Mouse (Mus musculus) ES-E14 (cell line): ENCODE measurements around the gene Arhgap20. TPM values are rescaled to one million over a fixed set of nuclear protein-coding genes. Genes with fewer than 3 reads are reported as not detected.

ENCODE experiments used
- DNase-seq: peaks from one replicate; pipeline ENCODE4 v3.0.0-alpha.2; 2013; ENCODE audit warnings: low read depth, low spot score
- H3K27ac ChIP-seq: 2 replicates; pipeline ENCODE4 v1.5.1; 2012; ENCODE audit warnings: low read depth, mild to moderate bottlenecking, low read length, moderate library complexity, mixed read lengths; ENCODE audit not compliant: poor library complexity, insufficient read depth, severe bottlenecking
- H3K36me3 ChIP-seq: 2 replicates; pipeline ENCODE4 v1.6.1; 2012; ENCODE audit warnings: mild to moderate bottlenecking, low read length, moderate library complexity, mixed read lengths; ENCODE audit not compliant: control insufficient read depth, poor library complexity, insufficient read depth, severe bottlenecking
- H3K4me1 ChIP-seq, 2 experiments: fragments of 150-350 bp in 1 of 2; sonication (generic) in 1 of 2; 2 replicates each; pipeline ENCODE4 v1.6.1; 2012; ENCODE audit warnings: low read length in 2 of 2, mild to moderate bottlenecking in 1 of 2, mixed read lengths in 1 of 2; ENCODE audit not compliant: control insufficient read depth in 2 of 2, insufficient read depth in 2 of 2, poor library complexity in 1 of 2
- H3K4me3 ChIP-seq, 2 experiments: fragments of 150-350 bp in 1 of 2; sonication (generic) in 1 of 2; 2 replicates each; pipeline ENCODE4 v1.5.1; 2012; ENCODE audit warnings: low read length in 2 of 2, low read depth in 1 of 2, mild to moderate bottlenecking in 1 of 2, mixed read lengths in 1 of 2; ENCODE audit not compliant: insufficient read depth in 1 of 2, poor library complexity in 1 of 2, severe bottlenecking in 1 of 2
- H3K9ac ChIP-seq: 2 replicates; pipeline ENCODE4 v1.6.1; 2012; ENCODE audit warnings: low read depth, mild to moderate bottlenecking, low read length, mixed read lengths; ENCODE audit not compliant: poor library complexity, insufficient read depth, severe bottlenecking
- H3K9me3 ChIP-seq: fragments of 150-350 bp; sonication (generic); 2 replicates; pipeline ENCODE4 v1.6.1; 2012; ENCODE audit warnings: low read depth, mild to moderate bottlenecking, low read length; ENCODE audit not compliant: control insufficient read depth, insufficient read depth
- CHD2 ChIP-seq: IDR thresholded peaks from 2 replicates; pipeline ENCODE4 v1.6.1; 2014; ENCODE audit warnings: mild to moderate bottlenecking, low read depth, low read length, inconsistent platforms
- HCFC1 ChIP-seq: IDR thresholded peaks from 2 replicates; pipeline ENCODE4 v1.6.1; 2012; ENCODE audit warnings: low read length, inconsistent platforms, borderline replicate concordance; ENCODE audit not compliant: insufficient read depth
- MAFK ChIP-seq: IDR thresholded peaks from 2 replicates; pipeline ENCODE4 v1.6.1; 2014; ENCODE audit warnings: mild to moderate bottlenecking, low read depth, low read length, inconsistent platforms; ENCODE audit not compliant: insufficient read depth
- ZC3H11A ChIP-seq: IDR thresholded peaks from 2 replicates; pipeline ENCODE4 v1.6.1; 2012; ENCODE audit warnings: low read depth, mild to moderate bottlenecking, inconsistent platforms, low read length, borderline replicate concordance
- ZNF384 ChIP-seq: IDR thresholded peaks from 2 replicates; pipeline ENCODE4 v1.6.1; 2012; ENCODE audit warnings: low read depth, low read length, inconsistent platforms
- in situ Hi-C, 2 experiments: fragments of 600-800 bp; cut with MboI; formaldehyde crosslinking; loops; one replicate each; pipeline ENCODE4 v1.15.1; 2025; ENCODE audit warnings: low sequenced_read_pairs in 2 of 2, inconsistent platforms in 1 of 2; ENCODE audit not compliant: unreplicated experiment in 2 of 2
- total RNA-seq: library from RNA; depleted of rRNA; stranded (reverse); fragments of 300-350 nt; gene quantifications from 2 replicates; pipeline ENCODE4 v1.2.3, GENCODE M21; 2012

The Arhgap20 gene
- total RNA-seq, 1 experiment, result 0.31 TPM

DNA sequence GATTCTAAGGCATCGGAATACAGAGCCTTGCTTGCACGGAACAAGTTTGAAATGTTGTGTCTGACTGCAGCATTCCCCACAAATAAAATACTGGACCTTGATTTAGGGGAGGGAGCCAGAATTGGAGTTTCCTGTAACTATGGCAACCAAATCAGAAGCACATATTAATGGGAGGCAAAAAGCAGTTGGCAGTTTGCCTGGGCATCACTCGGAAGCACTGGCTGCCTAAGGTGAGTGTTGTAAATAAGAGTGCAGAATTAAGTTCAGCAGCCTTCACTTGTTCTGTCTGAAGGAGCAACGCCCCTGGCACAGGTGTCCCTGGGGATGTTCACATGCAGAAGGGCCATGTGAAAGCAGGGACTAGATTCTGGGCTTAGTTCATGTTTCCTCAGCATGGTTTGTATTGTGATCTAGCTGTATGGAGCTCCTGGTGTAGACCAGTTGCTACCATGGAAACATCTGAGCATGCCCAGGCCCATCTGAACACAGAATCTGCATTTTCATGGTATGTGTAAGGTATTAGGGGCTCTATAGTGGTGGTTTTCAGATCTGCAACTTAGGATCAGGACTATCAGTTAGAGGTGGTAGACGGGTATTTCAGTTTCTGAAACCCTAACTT is 28.3 kb upstream of the Arhgap20 start:
- no peak for TF ChIP-seq ZNF384
- TF ChIP-seq MAFK, result no peak
- no peak for TF ChIP-seq CHD2
- TF ChIP-seq ZC3H11A, result no peak
- TF ChIP-seq HCFC1, result no peak
- DNase-seq, result no peak
- in situ Hi-C loops, result no loop called here

DNA sequence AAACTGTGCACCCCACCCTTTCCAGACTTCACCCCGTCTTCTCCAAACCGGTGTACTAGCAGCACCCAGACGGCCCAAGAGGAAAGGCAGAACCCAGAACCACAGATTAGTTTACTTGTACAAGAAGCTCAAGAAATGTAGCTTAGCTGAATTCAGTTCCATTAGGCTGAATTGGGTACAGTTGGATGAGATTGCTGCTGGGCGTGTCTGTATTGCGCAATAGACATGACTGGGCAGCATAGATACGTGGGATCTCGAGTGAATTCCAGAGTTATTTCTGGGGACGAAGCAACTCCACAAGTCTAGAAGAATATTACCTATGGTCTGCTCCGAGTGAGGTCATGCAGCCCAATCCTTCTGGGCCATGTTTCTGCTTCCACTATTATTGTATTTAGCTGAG is 26.8 kb upstream of the Arhgap20 start:
- Histone ChIP-seq H3K9ac (no peak overlapping the region), H3K4me3 (no peak overlapping the region), H3K36me3 (no peaks in the 10 kb centered on the region), H3K9me3 (no peaks in the 10 kb centered on the region), H3K4me1 (no peaks in the 10 kb centered on the region), H3K27ac (no peak overlapping the region)
- TF ChIP-seq ZNF384 (no peak), CHD2 (no peak), MAFK (no peak), ZC3H11A (no peak), HCFC1 (no peak)
- DNase-seq, result no peak
- in situ Hi-C loops, result no loop called here

More for the DNA sequence above, 28.3 kb upstream of the Arhgap20 start:
- no peaks in the 10 kb centered on the region for H3K36me3 ChIP-seq
- no peak overlapping the region for H3K9ac ChIP-seq
- no peaks in the 10 kb centered on the region for H3K4me1 ChIP-seq
- H3K9me3 ChIP-seq, result no peaks in the 10 kb centered on the region
- H3K4me3 ChIP-seq, result no peak overlapping the region
- no peak overlapping the region for H3K27ac ChIP-seq

DNA sequence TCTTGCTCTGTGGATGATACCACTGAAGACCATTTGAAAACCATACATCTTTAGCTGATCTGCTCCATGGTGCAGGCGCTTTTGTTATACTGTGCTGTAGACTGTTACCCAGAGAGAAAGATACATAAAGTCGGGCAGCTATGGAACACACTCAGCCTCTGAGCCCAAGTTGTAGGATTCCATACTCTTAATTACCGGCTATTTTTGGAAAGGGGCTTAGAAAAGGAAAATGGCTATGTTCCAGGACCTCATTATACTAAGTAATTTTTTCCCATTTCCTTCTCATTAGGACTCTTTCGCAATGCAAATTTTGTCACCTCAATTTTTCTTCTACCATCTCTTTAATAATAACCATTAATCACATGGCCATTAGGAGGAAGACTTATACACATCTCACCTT is 25.3 kb upstream of the Arhgap20 start:
- Histone ChIP-seq H3K9ac (no peak overlapping the region), H3K9me3 (no peaks in the 10 kb centered on the region), H3K4me3 (no peak overlapping the region), H3K27ac (no peak overlapping the region), H3K4me1 (no peaks in the 10 kb centered on the region), H3K36me3 (no peaks in the 10 kb centered on the region)
- in situ Hi-C loops, result no loop called here
- TF ChIP-seq ZNF384, result no peak
- DNase-seq, result no peak

DNA sequence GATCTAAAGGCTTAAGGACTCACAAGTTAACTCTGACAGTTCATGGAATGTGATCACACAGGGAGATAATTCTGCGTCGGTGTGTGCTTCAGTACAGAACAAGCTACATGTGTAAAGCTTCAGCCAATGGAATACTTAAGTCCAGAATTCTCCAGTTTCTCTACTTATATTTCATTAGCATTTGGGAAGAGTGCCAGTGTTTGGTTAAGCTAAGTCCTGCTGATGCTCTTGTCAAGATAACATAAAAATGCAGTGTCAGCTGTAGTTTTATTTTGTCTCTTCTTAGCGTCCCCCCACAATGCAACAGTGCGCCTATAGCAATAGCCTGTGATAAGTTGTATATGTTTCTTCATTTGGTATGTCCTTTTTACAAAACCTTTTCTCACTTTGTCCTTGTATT is 15.0 kb upstream of the Arhgap20 start:
- H3K36me3 ChIP-seq, result no peaks in the 10 kb centered on the region
- H3K9me3 ChIP-seq, result no peaks in the 10 kb centered on the region
- no peak overlapping the region for H3K9ac ChIP-seq
- TF ChIP-seq CHD2 (no peak), HCFC1 (no peak), ZNF384 (no peak), MAFK (no peak), ZC3H11A (no peak)
- H3K4me3 ChIP-seq, result no peak overlapping the region
- DNase-seq, result no peak
- in situ Hi-C loops, result no loop called here
- H3K27ac ChIP-seq, result no peak overlapping the region
- no peaks in the 10 kb centered on the region for H3K4me1 ChIP-seq

DNA sequence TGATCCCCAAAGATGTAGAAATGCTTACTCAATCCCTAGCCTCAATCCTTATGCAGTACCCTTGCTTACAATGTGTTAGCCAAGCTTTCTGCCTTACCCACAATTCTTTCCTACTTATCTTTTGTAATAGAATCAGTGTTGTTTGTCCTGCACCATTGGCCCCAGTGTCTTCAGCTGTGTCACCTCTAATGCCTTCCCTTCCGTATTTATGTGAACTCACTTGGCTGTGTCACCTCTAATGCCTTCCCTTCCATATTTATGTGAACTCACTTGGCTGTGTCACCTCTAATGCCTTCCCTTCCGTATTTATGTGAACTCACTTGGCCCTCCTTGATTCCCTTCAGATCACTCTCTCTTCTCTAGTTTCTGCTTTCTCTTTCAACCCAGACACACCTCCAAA is 4.1 kb upstream of the Arhgap20 start:
- H3K27ac ChIP-seq, result no peak overlapping the region

More for the DNA sequence above, 4.1 kb upstream of the Arhgap20 start:
- DNase-seq, result no peak
- no peak for TF ChIP-seq MAFK
- no peak for TF ChIP-seq CHD2
- no peak for TF ChIP-seq HCFC1
- no peak for TF ChIP-seq ZC3H11A
- no peak for TF ChIP-seq ZNF384
- Histone ChIP-seq H3K36me3 (no peaks in the 10 kb centered on the region), H3K9ac (no peak overlapping the region), H3K4me1 (no peaks in the 10 kb centered on the region), H3K9me3 (no peaks in the 10 kb centered on the region), H3K4me3 (no peak overlapping the region)
- in situ Hi-C loops, result no loop called here
